Mouse (Mus musculus): Measurements from ENCODE around the gene Eif4g2.

DNA sequence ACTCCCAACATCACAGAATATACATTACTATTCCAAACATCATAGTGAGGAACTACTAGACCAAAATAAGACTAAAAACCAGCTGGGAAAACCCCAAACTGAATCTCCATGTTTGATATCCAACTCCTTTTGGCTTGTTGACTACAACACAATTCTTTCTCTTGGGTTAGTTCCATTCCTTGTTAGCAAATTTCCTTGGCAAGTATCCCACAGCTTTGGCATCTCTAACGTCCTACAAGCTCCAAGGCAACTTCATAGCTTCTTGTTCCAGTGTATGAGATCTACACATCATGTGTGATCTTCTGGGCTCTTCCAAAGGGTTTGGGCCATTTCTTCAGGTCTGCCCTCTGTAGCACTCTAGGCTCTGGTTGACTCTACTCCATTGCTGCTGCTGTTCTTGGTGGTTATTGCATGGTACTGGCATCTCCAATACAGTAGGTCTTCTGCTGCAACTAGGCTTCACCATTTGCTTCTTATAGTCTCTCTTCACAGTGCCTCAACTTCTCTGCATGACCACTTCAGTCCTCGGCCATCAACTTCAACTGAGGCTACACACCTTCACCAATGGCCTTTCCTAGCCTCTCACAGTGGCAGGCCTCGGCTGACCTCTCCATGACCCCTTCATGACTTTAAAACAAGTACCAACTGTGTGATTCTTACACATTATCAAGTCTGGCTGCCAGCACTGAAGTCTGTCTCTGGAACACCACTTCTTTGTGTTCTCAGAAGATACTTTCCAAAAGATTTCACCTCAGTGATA is 44.0 kb upstream of the Eif4g2 start:
- TF ChIP-seq CTCF (IDR thresholded peaks at IDR 0.05; ENCODE audit: low read depth, low read length) (no peak), POLR2A (IDR thresholded peaks at IDR 0.05; ENCODE audit: insufficient read depth, low read length) (no peak), EP300 (IDR thresholded peaks at IDR 0.05; ENCODE audit: insufficient read depth, low read depth, low read length) (no peak)
